Mouse (Mus musculus) c-Kit-positive CD71-positive TER-119-positive erythroid progenitor cells, embryonic 14.5 days (primary cell): ENCODE results near the gene P3h4.
A peak's percentile ranks its signal among the peaks of the same experiment; 100 is the strongest.

ENCODE experiments used
- DNase-seq: peaks from one replicate; pipeline ENCODE4 v3.0.0-alpha.2; 2013; ENCODE audit warnings: low spot score

P3h4 gene

GRCm38 (mm10) chr11:100392958-100393357, 21.7 kb downstream of the P3h4 start:
- no peak for DNase-seq

- DNase-seq, result no peak
Measured at GRCm38 (mm10) chr11:100391884-100392345, 22.7 kb downstream of the P3h4 start.

- no peak for DNase-seq
Measured at GRCm38 (mm10) chr11:100391081-100391883, 23.4 kb downstream of the P3h4 start.

GRCm38 (mm10) chr11:100389931-100390445, 24.6 kb downstream of the P3h4 start:
- no peak for DNase-seq

GRCm38 (mm10) chr11:100388588-100388987, 26.0 kb downstream of the P3h4 start:
- no peak for DNase-seq

- no peak for DNase-seq
Measured at GRCm38 (mm10) chr11:100387589-100388375, 26.9 kb downstream of the P3h4 start.

- no peak for DNase-seq
Measured at GRCm38 (mm10) chr11:100387111-100387510, 27.5 kb downstream of the P3h4 start.

- DNase-seq, result no peak
Measured at GRCm38 (mm10) chr11:100386586-100386985, 28.1 kb downstream of the P3h4 start.

GRCm38 (mm10) chr11:100385016-100385415, 29.6 kb downstream of the P3h4 start:
- no peak for DNase-seq

- DNase-seq, result no peak
Measured at GRCm38 (mm10) chr11:100382682-100383081, 32.0 kb downstream of the P3h4 start.

- DNase-seq, result no peak
Measured at GRCm38 (mm10) chr11:100379311-100379710, 35.3 kb downstream of the P3h4 start.

GRCm38 (mm10) chr11:100378446-100378845, 36.2 kb downstream of the P3h4 start:
- DNase-seq, result no peak

GRCm38 (mm10) chr11:100377989-100378388, 36.6 kb downstream of the P3h4 start:
- no peak for DNase-seq

- DNase-seq, result no peak
Measured at GRCm38 (mm10) chr11:100376746-100377389, 37.8 kb downstream of the P3h4 start.

GRCm38 (mm10) chr11:100376005-100376404, 38.6 kb downstream of the P3h4 start:
- no peak for DNase-seq

- no peak for DNase-seq
Measured at GRCm38 (mm10) chr11:100375127-100375526, 39.5 kb downstream of the P3h4 start.

GRCm38 (mm10) chr11:100371981-100372558, 42.6 kb downstream of the P3h4 start:
- DNase-seq, result no peak

- DNase-seq, result no peak
Measured at GRCm38 (mm10) chr11:100369822-100370221, 44.8 kb downstream of the P3h4 start.

- no peak for DNase-seq
Measured at GRCm38 (mm10) chr11:100369145-100369544, 45.5 kb downstream of the P3h4 start.

- DNase-seq, result peak; percentile 14
Measured at GRCm38 (mm10) chr11:100362979-100363562, 51.6 kb downstream of the P3h4 start.

- DNase-seq, result peak; percentile 54
Measured at GRCm38 (mm10) chr11:100362209-100362978, 52.2 kb downstream of the P3h4 start.
